Mouse (Mus musculus): ENCODE data around the gene Guk1.
"Not testable (repeated sequence)": the region's sequence is repeated elsewhere in the genome, so short reads cannot be mapped to it uniquely, and the experiment has no call there.

Gene Guk1

DNA sequence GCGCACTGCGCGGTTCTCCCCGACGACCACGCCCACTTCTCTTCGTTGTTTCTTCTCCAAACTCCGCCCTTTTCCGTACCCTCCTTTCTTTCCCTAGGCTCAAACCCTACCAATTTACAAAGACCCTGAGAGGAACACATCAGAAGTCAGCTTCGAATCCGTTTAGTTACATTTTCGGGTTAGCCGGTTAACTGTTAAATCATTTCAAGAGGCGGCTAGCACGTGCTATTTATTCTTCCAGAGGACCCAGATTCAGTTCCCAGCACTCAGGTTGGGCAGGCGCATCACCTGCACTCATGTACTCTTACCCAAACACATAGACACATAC is at the start of gene Guk1:
TSS of gene Guk1 (minus strand) at position 154 of the 328 bp plus-strand sequence.
- DNase-seq (ENCODE audit: low spot score in 2 of 2) = no peak

GRCm38 (mm10) chr11:59239796-59240195 is 47.8 kb upstream of the Guk1 start:
- no peak for DNase-seq (ENCODE audit: low spot score in 2 of 2)

- DNase-seq (ENCODE audit: low spot score in 2 of 2) = no peak
These were observed 47.4 kb upstream of the Guk1 start for GRCm38 (mm10) chr11:59239428-59239785.

- DNase-seq (ENCODE audit: low spot score in 2 of 2) = peak; percentile 28 to 31
These were observed 46.8 kb upstream of the Guk1 start for GRCm38 (mm10) chr11:59238525-59239427.

DNA sequence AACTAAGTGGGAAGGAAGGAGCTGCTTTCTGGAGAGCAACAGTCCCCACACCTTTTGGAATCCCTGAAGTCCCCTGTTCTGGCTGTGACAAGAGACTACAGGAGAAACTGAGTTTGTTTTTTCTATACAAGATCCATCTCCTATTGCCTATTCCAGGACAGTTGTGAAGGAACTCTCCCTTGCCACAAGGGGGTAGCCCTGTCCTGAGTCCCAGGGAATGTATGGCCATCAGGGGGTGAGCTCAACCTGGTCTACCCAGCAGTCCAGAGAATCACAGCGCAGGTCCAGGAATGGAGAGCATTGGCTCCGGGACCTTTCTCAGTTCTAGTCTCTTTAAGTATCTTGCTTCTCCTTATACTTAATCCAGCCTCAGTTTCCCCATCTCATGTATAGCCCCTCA is 40.8 kb upstream of the Guk1 start:
- no peak for DNase-seq (ENCODE audit: low spot score in 2 of 2)

- DNase-seq (ENCODE audit: low spot score in 2 of 2) = peak; percentile 36 to 60
These were observed 38.2 kb upstream of the Guk1 start for GRCm38 (mm10) chr11:59230144-59230760.

DNA sequence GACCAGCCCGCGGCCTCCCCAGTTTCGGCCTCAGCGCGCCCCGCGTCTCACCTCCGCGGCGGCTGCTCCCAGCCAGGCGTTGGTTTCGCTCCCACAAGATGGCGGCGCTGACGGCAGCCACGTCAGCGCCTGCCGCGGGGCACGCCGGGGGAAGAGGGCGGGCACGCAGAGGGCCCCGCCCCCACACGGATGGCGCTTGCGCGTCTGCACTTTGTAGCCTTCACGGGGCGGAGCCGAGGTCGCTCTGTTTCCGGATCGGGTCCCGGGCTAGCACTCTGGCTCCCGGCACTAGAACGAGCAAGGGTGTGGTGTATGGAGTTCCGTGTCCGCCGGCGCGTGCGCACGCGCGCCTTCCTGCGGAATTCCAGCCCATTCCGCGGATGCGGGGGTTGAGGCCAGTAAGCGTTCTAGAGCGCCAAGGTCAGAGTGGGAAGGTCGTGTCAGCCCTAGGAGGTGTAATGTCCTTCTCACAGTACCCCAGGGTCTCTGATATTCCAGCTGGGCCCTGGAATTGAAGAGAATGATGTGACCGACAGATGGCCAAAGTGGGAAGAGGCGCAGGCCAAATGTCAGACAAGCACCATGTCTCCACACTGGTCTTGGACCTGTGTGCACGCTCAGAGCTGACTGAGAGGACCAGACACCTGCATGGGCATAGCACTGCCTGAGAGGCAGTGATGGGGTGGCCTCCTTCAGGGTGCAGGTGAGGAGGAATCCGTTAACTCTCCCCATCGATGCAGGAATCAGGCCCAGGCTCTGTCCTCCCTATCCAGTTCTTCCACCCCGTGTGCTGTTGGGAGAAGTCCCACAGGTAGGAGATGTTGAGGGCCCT is 36.3 kb upstream of the Guk1 start, which contains the start of gene Arf1:
TSS of gene Arf1 (minus strand) at position 149 of the 832 bp plus-strand sequence.
- peak; percentile 96 to 97 for DNase-seq (ENCODE audit: low spot score in 2 of 2)

DNA sequence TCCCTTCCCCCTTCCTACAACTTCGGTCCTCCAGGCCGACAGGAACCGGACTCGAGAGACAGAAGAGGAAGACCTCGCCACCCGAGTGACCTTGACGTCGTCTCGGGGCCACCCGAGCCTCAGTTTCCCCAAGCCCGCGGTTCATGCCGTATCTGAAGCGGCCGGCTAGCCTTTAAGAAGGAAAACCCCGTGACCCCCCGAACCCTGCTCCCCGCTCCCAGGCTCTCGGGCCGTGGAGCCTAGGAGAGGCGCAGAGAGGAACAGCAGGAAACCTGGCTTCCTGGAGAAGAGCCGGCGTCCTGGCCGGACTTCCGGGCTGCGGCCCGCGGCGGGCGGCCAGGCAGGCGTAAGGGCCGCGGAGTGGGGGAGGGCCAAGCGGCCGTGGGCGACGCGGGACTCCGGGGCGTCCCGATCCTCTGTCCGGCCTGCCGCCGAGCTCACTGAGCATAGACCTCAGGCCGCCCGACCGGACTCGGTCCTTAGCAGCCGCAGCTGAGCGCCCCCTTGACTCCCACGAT is 35.7 kb upstream of the Guk1 start:
- peak in 1 of 2 experiments; percentile 21 for DNase-seq (ENCODE audit: low spot score in 2 of 2)

GRCm38 (mm10) chr11:59226787-59227603 is 35.0 kb upstream of the Guk1 start:
- DNase-seq (ENCODE audit: low spot score in 2 of 2) = no peak

DNA sequence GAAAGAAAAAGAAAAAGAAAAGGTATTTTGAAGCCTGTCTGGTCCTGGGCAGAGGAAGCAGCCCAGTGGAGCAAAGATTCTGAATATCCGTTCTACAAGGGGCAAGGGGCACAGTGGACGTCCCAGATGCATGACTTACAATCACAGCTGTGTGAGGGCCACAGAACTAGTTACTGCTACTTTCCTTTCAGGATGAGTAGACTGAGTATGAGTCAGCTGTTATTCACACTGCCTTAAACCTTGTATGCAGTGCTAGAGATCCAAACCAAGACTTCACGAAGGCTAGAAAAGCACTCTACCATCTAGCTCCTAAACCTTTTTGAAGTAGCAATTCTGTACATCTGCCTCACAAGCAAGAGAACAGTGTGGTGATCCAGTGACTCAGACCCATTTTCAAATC is 34.2 kb upstream of the Guk1 start:
- no peak for DNase-seq (ENCODE audit: low spot score in 2 of 2)

DNA sequence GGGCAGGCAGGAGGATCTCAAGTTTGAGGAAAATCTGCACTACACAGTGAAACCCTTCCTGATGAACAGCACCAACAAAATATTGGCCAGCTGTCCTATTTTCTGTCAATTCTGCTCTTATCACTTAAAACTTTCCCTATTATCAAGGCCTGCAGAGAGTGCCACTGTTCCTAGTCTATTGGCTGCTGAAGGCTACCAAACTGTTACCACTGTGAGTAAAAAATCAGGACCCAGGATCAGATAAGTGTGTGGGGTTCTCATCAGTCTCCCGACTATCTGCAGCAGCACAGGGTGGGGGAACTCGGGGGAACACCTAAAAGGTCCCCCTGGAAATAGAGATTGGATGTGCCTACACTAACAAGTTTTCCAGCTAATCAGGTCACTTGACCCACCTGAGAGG is 33.2 kb upstream of the Guk1 start:
- DNase-seq (ENCODE audit: low spot score in 2 of 2) = no peak

- DNase-seq (ENCODE audit: low spot score in 2 of 2) = no peak
These were observed 32.5 kb upstream of the Guk1 start for GRCm38 (mm10) chr11:59224470-59224869.

- DNase-seq (ENCODE audit: low spot score in 2 of 2) = no peak
These were observed 32.0 kb upstream of the Guk1 start for GRCm38 (mm10) chr11:59224025-59224424.

DNA sequence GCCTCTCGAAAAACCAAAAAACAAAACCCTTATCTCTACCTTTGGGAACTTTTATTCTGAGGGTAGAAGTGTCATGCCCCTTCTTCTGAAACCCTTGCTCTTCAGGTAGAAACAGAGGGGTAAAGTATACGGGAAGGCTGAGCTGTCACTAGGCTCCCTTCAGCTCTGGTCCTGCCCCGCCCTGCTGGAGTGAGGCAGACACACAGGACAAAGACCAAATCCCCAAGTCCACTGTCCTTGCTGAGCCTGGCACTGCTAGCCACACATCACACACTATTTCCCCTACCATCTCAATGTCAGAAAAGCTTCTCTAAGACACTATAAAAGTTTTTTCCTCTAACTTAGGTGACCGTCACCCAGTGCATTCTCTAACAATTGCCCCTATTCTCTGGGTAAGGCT is 30.3 kb upstream of the Guk1 start:
- DNase-seq (ENCODE audit: low spot score in 2 of 2) = no peak

DNA sequence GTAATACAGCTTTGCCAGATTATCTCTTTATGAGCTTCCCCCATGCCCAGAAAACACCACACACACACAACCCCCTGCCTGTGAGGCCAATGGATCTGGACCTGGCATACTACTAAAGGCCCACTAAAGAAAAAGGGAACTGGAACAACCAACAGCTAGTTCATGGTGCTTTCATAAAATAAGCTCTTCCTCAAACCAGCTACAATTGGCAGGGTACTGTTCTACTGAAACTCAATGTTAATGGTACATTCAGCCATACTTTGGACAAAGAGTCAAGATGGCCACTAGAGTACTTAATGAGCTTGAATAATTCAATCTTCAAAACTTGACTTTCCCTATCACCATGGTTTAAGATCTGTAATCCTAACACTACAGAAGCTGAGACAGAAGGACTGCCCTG is 29.6 kb upstream of the Guk1 start:
- no peak for DNase-seq (ENCODE audit: low spot score in 2 of 2)

DNA sequence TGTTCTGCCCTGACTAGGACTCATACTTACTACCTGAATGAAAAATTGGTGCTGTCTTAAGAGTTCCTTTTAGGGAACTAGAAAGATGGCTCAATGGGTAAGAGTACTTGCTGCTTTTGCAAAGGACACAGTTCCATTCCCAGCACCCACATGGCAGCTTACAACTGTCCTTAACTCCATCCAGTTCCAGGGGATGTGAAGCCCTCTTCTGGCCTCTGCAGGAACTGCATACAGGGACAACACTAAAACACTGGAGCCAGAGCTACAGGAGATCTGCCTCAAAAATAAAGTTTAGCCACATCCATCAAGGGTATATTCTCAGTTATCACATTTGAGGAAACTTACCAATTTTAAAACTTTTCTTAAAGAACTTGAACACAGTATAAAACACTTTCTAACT is 27.1 kb upstream of the Guk1 start:
- DNase-seq (ENCODE audit: low spot score in 2 of 2) = peak in 1 of 2 experiments; percentile 51

DNA sequence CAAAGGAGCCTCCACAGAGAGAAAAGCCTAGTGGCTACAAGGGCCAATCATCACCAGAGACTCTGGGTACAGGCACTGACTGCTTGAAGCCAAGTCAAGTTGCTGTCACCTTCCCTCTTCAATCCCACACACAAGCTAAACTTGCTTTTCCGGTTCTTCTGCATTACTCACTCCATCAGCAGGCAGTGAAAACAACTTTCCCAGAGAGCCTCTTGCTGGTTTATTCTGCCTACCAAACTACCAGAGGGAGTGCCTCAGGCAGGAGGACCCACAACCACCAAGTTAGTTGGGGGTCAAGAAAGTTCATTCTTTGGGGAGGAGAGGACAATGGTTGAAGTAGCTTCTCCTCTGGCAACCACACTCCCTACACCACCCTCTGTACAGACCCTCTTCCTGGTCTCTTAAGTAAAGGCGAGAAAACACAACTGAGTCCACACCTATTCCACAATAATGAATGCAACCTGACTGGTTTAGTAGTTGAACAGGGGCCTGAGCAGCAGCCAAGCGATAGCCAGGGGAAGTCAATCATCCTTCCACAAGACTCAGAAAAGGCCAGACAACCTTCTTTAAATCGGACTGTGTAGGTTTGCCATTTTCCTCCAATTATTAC is 26.5 kb upstream of the Guk1 start:
- DNase-seq (ENCODE audit: low spot score in 2 of 2) = no peak

- no peak for DNase-seq (ENCODE audit: low spot score in 2 of 2)
These were observed 24.9 kb upstream of the Guk1 start for GRCm38 (mm10) chr11:59216955-59217354.

GRCm38 (mm10) chr11:59212892-59213494 is 21.0 kb upstream of the Guk1 start:
- DNase-seq (ENCODE audit: low spot score in 2 of 2) = no peak

GRCm38 (mm10) chr11:59212320-59212719 is 20.3 kb upstream of the Guk1 start:
- not testable (repeated sequence) for DNase-seq (ENCODE audit: low spot score in 2 of 2)

Measured in spleen, postnatal 14 days (tissue).